Mouse (Mus musculus) kidney, adult 8-10 months (tissue): Measurements from ENCODE around the gene Hypk.
A peak's percentile ranks its signal among the peaks of the same experiment; 100 is the strongest.

Experiments
- DNase-seq, 2 experiments: peaks; one replicate each; pipeline ENCODE4 v3.0.0; 2022

Hypk gene

GRCm38 (mm10) chr2:121452990-121453389, at the start of gene Hypk:
Gene Hypk, plus strand, starts transcription at chr2:121453290.
- no peak for DNase-seq

GRCm38 (mm10) chr2:121403296-121403695, 49.8 kb upstream of the Hypk start:
- DNase-seq = no peak

- DNase-seq = peak; percentile 33 to 59
Observed at GRCm38 (mm10) chr2:121408160-121408559, 44.9 kb upstream of the Hypk start.

GRCm38 (mm10) chr2:121412843-121413386, 40.2 kb upstream of the Hypk start:
- no peak for DNase-seq

- DNase-seq = peak; percentile 93 to 95
Observed at GRCm38 (mm10) chr2:121413387-121414042, 39.6 kb upstream of the Hypk start, which contains the start of the genes Pdia3 and Catsper2. Gene Pdia3, plus strand, starts transcription at chr2:121413775. Gene Catsper2, minus strand, starts transcription at chr2:121413792.

GRCm38 (mm10) chr2:121414139-121414685, 38.9 kb upstream of the Hypk start:
- peak; percentile 17 to 35 for DNase-seq

- DNase-seq = no peak
Observed at GRCm38 (mm10) chr2:121415103-121415502, 38.0 kb upstream of the Hypk start.

GRCm38 (mm10) chr2:121415591-121415990, 37.5 kb upstream of the Hypk start:
- no peak for DNase-seq

- DNase-seq = no peak
Observed at GRCm38 (mm10) chr2:121416356-121416755, 36.7 kb upstream of the Hypk start.

- no peak for DNase-seq
Observed at GRCm38 (mm10) chr2:121418476-121418875, 34.6 kb upstream of the Hypk start.

GRCm38 (mm10) chr2:121423166-121423565, 29.9 kb upstream of the Hypk start:
- DNase-seq = no peak

- DNase-seq = no peak
Observed at GRCm38 (mm10) chr2:121425890-121426289, 27.2 kb upstream of the Hypk start.

GRCm38 (mm10) chr2:121434854-121435253, 18.2 kb upstream of the Hypk start:
- DNase-seq = no peak

- DNase-seq = peak; percentile 78 to 81
Observed at GRCm38 (mm10) chr2:121439746-121440145, 13.3 kb upstream of the Hypk start.

GRCm38 (mm10) chr2:121440834-121441605, 12.1 kb upstream of the Hypk start:
- no peak for DNase-seq

- DNase-seq = no peak
Observed at GRCm38 (mm10) chr2:121441800-121442199, 11.3 kb upstream of the Hypk start.

- DNase-seq = peak; percentile 82 to 91
Observed at GRCm38 (mm10) chr2:121442259-121443067, 10.6 kb upstream of the Hypk start.

- no peak for DNase-seq
Observed at GRCm38 (mm10) chr2:121443068-121443349, 10.1 kb upstream of the Hypk start.

GRCm38 (mm10) chr2:121444178-121444577, 8.9 kb upstream of the Hypk start, which contains the start of gene Ell3:
Gene Ell3, minus strand, starts transcription at chr2:121444278.
- no peak for DNase-seq

- no peak for DNase-seq
Observed at GRCm38 (mm10) chr2:121445117-121445516, 8.0 kb upstream of the Hypk start.

GRCm38 (mm10) chr2:121446506-121446905, 6.6 kb upstream of the Hypk start:
- DNase-seq = no peak

- DNase-seq = no peak
Observed at GRCm38 (mm10) chr2:121447006-121447405, 6.1 kb upstream of the Hypk start.

GRCm38 (mm10) chr2:121448136-121448535, 5.0 kb upstream of the Hypk start:
- peak; percentile 51 to 64 for DNase-seq
